Mouse (Mus musculus) limb, embryonic 12.5 days (tissue): ENCODE measurements at regions not wholly inside any gene's neighbourhood (a gene's known extent, or its start where the extent isn't known, plus 50 kb on each side); places are given as distances from the start of the nearest gene placed in this dataset.

Experiments
- ATAC-seq: fragments of 200-750 bp; cut with Nextera tagmentation; 2 replicates; pipeline ENCODE4 v1.8.0; 2017; ENCODE audit warnings: low read depth, moderate TSS enrichment; ENCODE audit not compliant: insufficient number of reproducible peaks, insufficient read depth, low FRiP score, low TSS enrichment
- H3K27ac ChIP-seq: fragments of 300-500 bp; sonication (generic); 2 replicates; pipeline ENCODE4 v1.5.1; 2016; ENCODE audit warnings: mild to moderate bottlenecking, moderate library complexity
- H3K27me3 ChIP-seq: fragments of 300-500 bp; sonication (generic); 2 replicates; pipeline ENCODE4 v1.6.1; 2016; ENCODE audit warnings: mild to moderate bottlenecking, moderate library complexity
- H3K36me3 ChIP-seq: fragments of 300-500 bp; sonication (generic); 2 replicates; pipeline ENCODE4 v1.6.1; 2016; ENCODE audit warnings: mild to moderate bottlenecking, moderate library complexity
- H3K4me1 ChIP-seq: fragments of 300-500 bp; sonication (generic); replicated peaks from 2 replicates; pipeline ENCODE4 v1.6.1; 2016
- H3K4me2 ChIP-seq: fragments of 300-500 bp; sonication (generic); 2 replicates; pipeline ENCODE4 v1.6.1; 2016; ENCODE audit warnings: mild to moderate bottlenecking, moderate library complexity
- H3K4me3 ChIP-seq: fragments of 300-500 bp; sonication (generic); replicated peaks from 2 replicates; pipeline ENCODE4 v1.5.1; 2016; ENCODE audit warnings: mild to moderate bottlenecking
- H3K9ac ChIP-seq: fragments of 300-500 bp; sonication (generic); replicated peaks from 2 replicates; pipeline ENCODE4 v1.6.1; 2016; ENCODE audit warnings: mild to moderate bottlenecking, moderate library complexity
- H3K9me3 ChIP-seq: fragments of 300-500 bp; sonication (generic); 2 replicates; pipeline ENCODE4 v1.6.1; 2016; ENCODE audit warnings: mild to moderate bottlenecking, moderate library complexity
- WGBS: fragments of 180-500 bp; shearing (Covaris S2); methylation state at CpG from one replicate; pipeline ENCODE4 v1.1.7; 2016; 5-methylcytosine and 5-hydroxymethylcytosine counted together

DNA sequence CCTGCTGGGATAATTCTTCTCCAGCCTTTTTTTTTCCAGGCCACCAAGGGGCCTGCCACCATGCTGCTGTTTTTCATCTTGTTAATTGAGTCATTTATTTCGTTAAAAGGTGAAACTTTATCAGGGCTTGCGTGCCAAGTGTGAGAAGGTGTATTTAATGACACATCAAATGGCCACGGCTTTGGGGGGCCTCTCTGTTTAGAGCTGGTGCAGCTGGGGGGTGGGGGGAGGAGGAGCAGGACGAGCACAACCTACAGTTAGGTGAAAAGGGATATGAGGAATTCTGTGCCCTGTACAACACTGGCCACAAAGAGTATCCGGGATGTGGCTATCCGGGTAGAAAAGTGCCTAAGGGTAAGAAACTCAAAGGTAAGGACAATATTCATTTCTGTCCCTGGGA, 213.6 kb downstream of the Bcl11b start:
- H3K4me2 ChIP-seq, result no peak overlapping the region
- peaks cover 4% of the 10 kb centered on the region; the same call in 1 of the 2 replicates for H3K27me3 ChIP-seq
- no peaks in the 10 kb centered on the region for H3K9me3 ChIP-seq
- no peak for ATAC-seq
- H3K36me3 ChIP-seq, result no peaks in the 10 kb centered on the region
- H3K4me3 ChIP-seq, result no peak overlapping the region
- no peak overlapping the region for H3K9ac ChIP-seq
- H3K4me1 ChIP-seq, result peaks cover 5% of the 10 kb centered on the region; the same call in 1 of the 2 replicates
- 32% methylated on average over 6 of the region's 6 CpGs for WGBS
- H3K27ac ChIP-seq, result no peak overlapping the region

DNA sequence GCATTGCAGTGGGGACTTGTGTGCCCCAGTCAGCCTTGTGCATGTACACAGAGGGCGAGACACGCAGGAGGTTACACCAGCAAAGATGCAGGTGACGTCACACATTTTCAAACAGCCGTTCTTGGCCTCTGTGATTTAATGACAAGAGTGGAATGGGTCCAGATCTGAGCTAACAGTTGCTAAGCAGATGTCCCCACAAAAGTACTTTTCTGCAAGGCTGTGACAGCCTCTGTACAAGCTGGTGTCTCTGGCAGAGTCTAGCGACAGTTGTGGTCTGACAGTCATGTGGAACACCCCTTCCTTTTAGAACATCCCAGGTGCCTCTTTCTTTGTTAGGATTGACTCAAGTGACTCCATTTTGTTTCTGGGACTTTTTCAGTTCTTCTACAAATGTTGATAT, 203.1 kb downstream of the Bcl11b start:
- WGBS, result 87% methylated on average over 5 of the region's 5 CpGs

DNA sequence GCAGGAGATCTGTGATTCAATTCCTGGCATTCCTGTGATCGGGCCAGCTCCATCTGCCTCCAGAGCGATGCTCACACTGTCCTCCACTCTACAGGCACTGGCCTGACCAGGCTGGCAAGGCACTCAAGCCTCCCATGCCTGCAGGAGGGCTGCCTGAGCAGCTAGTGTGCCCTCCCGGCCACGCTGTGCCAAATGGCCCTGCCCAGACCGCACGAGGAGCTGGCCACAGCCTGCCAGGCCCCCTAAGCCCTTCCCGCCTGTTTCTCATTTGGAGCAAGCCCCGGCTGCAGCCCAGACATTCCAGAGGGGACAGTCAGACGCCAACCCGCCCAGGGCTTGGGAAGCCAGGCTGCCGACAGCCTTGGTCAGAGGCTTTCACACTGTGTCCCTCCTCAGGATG, 195.8 kb downstream of the Bcl11b start:
- Histone ChIP-seq H3K9me3 (no peaks in the 10 kb centered on the region), H3K4me1 (peaks cover 32% of the 10 kb centered on the region), H3K27ac (peak overlapping the region; percentile 59), H3K27me3 (0 out of 2 replicates have a peak, but pooled peaks cover 9% of the 10 kb centered on the region), H3K4me2 (peak overlapping the region; percentile 34), H3K36me3 (no peaks in the 10 kb centered on the region), H3K4me3 (no peak overlapping the region), H3K9ac (0 out of 2 replicates have a peak overlapping the region, but pooled peaks have one; percentile 23)
- ATAC-seq, result peak; percentile 61; the same call in 1 of the 2 replicates
- 5% methylated on average over 11 of the region's 11 CpGs for WGBS

More for the DNA sequence above, 203.1 kb downstream of the Bcl11b start:
- Histone ChIP-seq H3K4me3 (no peak overlapping the region), H3K4me1 (peaks cover 18% of the 10 kb centered on the region), H3K9me3 (no peaks in the 10 kb centered on the region), H3K27ac (no peak overlapping the region), H3K9ac (no peak overlapping the region), H3K4me2 (no peak overlapping the region), H3K27me3 (no peaks in the 10 kb centered on the region), H3K36me3 (no peaks in the 10 kb centered on the region)
- no peak for ATAC-seq

DNA sequence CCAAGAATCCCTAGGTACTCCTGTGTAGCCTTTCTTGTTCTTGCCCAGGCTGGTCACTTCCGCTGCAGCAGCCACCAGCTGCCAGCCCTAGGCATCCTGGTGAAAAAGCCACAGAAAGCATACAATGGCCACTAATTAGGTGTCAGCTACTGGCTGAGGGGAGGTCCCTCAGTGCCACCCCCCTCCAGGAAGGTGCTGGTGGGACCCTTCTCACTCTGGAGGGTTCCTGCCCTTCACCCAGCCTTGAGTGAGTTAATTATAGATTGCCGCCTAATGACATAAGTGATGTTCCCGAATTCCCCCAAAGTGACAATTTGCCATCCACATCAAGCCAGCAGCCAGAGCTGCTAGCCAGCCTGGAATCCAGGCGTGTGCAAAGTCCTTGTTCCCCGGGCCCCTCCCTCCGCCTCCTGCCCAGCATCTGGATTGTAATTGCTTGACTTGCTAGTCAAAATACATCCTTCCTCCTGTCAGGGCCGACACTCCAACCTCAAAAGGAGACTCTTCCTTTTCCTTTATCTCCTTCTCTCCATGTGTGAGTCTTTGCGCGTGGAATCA, 195.2 kb downstream of the Bcl11b start:
- no peaks in the 10 kb centered on the region for H3K9me3 ChIP-seq
- no peak for ATAC-seq
- 20% methylated on average over 9 of the region's 9 CpGs for WGBS
- H3K4me3 ChIP-seq, result no peak overlapping the region
- H3K27me3 ChIP-seq, result 0 out of 2 replicates have a peak, but pooled peaks cover 9% of the 10 kb centered on the region
- H3K4me2 ChIP-seq, result peak overlapping the region; percentile 34
- H3K36me3 ChIP-seq, result no peaks in the 10 kb centered on the region
- peaks cover 32% of the 10 kb centered on the region for H3K4me1 ChIP-seq
- peak overlapping the region; percentile 59; the same call in 1 of the 2 replicates for H3K27ac ChIP-seq
- H3K9ac ChIP-seq, result no peak overlapping the region

DNA sequence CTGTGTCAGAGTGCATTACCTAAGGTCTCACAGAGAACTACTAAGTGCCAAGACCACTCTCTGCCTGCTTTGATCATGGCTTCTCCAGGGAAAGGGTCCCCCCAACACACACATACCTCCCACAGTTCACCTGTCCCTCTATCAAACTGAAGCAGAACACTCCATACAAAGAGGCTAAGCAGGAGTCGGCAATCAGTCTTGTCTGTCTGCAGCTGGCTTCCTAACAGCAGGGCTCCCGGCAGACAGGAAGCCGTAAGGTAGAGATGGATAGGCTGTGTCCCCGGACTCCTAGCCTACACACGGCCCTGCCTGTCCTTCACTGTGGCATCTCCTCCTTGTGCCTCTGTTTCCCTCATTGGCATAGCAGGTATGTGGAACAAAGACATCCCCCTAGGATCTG, 192.2 kb downstream of the Bcl11b start:
- Histone ChIP-seq H3K36me3 (no peaks in the 10 kb centered on the region), H3K4me1 (peaks cover 32% of the 10 kb centered on the region), H3K4me2 (no peak overlapping the region), H3K9me3 (no peaks in the 10 kb centered on the region), H3K27ac (no peak overlapping the region), H3K9ac (no peak overlapping the region), H3K4me3 (no peak overlapping the region), H3K27me3 (0 out of 2 replicates have a peak, but pooled peaks cover 9% of the 10 kb centered on the region)
- 14% methylated on average over 5 of the region's 5 CpGs for WGBS
- ATAC-seq, result no peak

DNA sequence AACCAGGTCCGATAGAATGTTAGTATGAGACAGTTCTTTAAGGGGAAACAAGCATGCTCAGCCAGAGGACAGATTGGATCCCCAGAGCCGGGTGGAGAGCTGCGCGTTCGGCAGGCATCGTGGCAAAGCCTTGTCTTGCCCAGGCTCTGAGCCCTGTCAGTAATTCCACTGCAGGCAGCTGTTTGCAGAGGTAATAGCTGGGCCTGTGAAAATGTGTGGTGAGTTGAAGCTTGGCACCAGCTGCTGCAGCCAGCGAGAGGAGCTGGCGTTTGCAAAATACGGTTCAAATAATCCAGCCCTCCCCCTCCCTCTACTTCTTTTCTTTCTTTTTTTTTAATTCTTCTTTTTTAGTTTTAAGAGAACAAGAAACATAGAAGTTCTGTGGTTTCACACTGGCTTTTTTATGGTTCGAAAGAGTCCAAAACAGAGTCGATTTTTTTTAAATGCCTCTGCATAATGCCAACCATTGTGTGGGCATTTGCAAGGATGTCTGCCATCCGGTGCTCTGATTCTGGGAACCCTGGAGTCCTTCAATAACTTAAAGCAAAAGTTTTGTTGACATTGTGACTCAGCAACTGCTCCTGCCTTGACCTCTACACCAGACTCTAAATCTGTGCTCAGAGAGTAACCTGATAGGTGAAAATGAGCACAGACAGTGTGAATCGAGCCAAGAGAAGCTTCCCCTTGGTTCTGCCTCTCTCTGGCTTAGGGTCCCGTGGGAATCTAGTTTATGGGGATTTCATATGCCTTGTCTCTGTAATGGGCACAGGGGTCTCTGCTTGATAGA, 190.7 kb downstream of the Bcl11b start:
- no peak overlapping the region for H3K9ac ChIP-seq
- H3K9me3 ChIP-seq, result no peaks in the 10 kb centered on the region
- H3K36me3 ChIP-seq, result no peaks in the 10 kb centered on the region
- no peak overlapping the region for H3K4me3 ChIP-seq
- ATAC-seq, result no peak
- 0 out of 2 replicates have a peak, but pooled peaks cover 4% of the 10 kb centered on the region for H3K27me3 ChIP-seq
- peaks cover 23% of the 10 kb centered on the region for H3K4me1 ChIP-seq
- 58% methylated on average over 14 of the region's 14 CpGs for WGBS
- H3K4me2 ChIP-seq, result no peak overlapping the region
- H3K27ac ChIP-seq, result peak overlapping the region; percentile 24

DNA sequence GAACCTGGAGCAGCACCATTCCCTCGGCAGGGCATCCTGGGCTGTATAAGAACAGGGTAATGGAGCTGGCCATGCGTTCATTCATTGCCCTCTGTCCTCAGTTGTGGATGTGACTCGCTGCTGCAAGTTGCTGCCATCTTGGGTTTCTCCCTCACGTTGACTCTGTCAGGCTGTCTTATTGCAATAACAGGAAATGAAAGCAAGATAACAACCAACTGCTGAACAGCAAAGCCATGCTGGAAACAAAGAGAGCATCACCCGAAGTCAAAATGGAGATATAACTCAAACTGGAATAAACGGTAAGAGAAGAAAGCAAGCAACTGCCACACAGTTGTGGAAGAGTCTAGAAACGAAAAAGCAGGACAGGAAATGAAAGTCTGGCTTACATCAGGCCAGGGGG, 188.5 kb downstream of the Bcl11b start:
- no peak for ATAC-seq
- no peak overlapping the region for H3K27ac ChIP-seq
- WGBS, result 82% methylated on average over 7 of the region's 7 CpGs
- H3K27me3 ChIP-seq, result no peaks in the 10 kb centered on the region
- H3K4me1 ChIP-seq, result peaks cover 14% of the 10 kb centered on the region
- H3K9ac ChIP-seq, result no peak overlapping the region
- no peaks in the 10 kb centered on the region for H3K9me3 ChIP-seq
- H3K4me3 ChIP-seq, result no peak overlapping the region
- H3K36me3 ChIP-seq, result no peaks in the 10 kb centered on the region
- no peak overlapping the region for H3K4me2 ChIP-seq

DNA sequence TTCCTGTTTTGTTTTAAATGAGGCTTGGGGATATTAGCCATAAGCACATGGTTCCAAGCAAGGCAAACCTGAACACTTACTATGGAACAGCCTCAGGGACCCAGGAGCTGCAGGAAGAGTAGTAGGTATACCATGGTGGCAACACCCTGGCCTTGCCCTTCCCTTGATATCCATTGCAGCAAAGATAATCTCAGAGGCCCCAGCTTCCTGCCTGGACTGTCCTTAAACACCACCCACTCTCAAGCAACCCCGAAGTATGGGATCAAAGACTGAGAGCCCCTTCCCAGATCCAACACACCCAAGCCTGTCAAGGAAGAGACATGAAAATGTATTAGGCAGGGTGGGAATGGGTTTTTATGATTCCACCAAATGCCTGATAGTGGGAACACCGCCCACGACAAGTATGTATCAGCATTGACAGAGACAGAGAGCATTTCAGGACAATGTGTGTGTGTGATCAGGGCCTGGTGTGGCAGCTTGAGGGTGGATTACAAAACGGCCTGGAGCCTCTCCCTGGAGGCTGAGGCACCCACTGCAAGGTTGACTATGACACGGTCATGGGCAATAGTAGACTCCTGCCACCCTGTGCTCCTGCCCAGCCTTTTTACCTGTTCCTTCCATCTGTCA, 179.5 kb downstream of the Bcl11b start:
- no peak overlapping the region for H3K4me2 ChIP-seq
- H3K27me3 ChIP-seq, result no peaks in the 10 kb centered on the region
- no peak for ATAC-seq
- no peak overlapping the region for H3K9ac ChIP-seq
- WGBS, result 88% methylated on average over 5 of the region's 5 CpGs
- no peaks in the 10 kb centered on the region for H3K36me3 ChIP-seq
- H3K9me3 ChIP-seq, result no peaks in the 10 kb centered on the region
- no peak overlapping the region for H3K4me3 ChIP-seq
- H3K4me1 ChIP-seq, result no peaks in the 10 kb centered on the region; the same call in 1 of the 2 replicates
- no peak overlapping the region for H3K27ac ChIP-seq

DNA sequence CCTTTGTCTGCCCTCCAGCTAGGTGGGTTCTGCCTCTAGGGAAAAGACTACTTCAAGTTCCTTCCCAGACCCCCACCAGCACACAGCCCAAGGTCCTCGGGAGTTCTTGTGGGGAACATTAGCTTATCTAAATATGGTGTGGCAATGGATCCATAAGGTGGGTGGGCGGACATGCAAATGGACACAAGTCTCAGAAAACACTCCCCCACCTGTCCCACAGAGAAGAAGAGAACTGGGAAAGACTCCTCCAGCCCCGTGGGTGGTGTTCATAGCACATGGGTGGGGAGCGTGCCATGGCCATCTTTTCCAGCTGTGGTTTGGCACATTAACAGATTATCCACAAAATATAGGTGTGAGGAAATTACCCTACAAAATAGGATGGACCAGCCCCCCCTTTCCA, 177.5 kb downstream of the Bcl11b start:
- no peaks in the 10 kb centered on the region for H3K27me3 ChIP-seq
- H3K9ac ChIP-seq, result no peak overlapping the region
- no peak overlapping the region for H3K4me2 ChIP-seq
- no peaks in the 10 kb centered on the region for H3K9me3 ChIP-seq
- H3K36me3 ChIP-seq, result no peaks in the 10 kb centered on the region
- ATAC-seq, result no peak
- H3K27ac ChIP-seq, result no peak overlapping the region
- H3K4me1 ChIP-seq, result no peaks in the 10 kb centered on the region; the same call in 1 of the 2 replicates
- 94% methylated on average over 4 of the region's 4 CpGs for WGBS
- no peak overlapping the region for H3K4me3 ChIP-seq

DNA sequence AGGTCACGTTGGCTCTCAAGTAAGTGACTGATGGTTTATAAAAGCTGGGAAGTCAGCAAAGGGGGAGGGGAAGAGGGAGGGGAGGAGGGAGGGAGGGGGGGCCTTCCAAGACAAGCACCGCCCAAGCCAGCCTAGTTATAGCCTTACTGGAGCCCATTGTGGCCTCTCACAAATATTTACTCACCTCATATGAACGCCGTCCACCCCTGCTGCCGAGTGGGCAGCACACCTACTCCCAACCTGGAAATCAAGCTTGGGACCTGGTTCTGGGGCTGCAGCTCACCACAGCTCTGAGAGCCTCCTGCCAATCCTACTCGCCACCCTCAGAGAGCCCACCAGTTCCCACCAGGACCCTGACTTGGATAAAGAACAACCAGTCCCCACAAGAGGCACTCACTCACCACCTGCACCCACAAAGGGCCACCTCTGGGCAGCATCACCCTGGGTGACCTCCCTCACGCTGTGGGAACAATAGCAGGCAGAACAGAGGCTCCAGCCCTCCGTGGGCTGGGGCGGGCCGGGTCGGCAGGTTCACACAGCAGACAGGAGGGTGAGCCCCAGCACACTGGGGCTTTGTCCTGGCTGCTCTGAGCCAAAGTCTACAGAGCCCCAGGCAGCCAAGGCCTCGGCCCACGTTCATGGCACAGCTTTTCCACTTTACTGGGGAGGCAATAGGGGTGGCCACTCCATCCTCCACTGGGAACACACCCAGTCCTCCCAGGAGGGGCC, 171.8 kb downstream of the Bcl11b start:
- 45% methylated on average over 13 of the region's 13 CpGs for WGBS
- ATAC-seq, result no peak

DNA sequence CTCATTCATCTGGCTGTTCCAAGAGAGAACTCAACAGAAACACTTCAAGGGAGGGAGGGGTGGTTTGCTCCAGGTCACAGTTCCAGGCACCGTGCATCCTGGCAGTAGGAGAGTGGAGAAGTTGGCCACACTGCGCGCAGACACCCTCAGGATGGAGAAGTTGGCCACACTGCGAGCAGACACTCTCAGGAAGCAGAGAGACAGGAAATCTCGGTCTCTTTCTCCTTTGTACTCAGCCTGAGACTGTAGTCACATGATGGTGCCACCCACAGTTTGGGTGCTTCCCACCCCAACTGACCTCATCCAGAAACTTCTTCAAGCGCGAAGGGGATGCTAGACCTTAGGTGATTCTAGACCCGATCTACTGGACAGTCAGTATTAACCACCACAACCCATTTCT, 170.4 kb downstream of the Bcl11b start:
- Histone ChIP-seq H3K4me3 (no peak overlapping the region), H3K27ac (no peak overlapping the region), H3K4me2 (no peak overlapping the region), H3K27me3 (no peaks in the 10 kb centered on the region), H3K9me3 (no peaks in the 10 kb centered on the region), H3K9ac (no peak overlapping the region), H3K4me1 (peaks cover 11% of the 10 kb centered on the region), H3K36me3 (no peaks in the 10 kb centered on the region)
- WGBS, result 94% methylated on average over 8 of the region's 8 CpGs
- no peak for ATAC-seq

More for the DNA sequence above, 171.8 kb downstream of the Bcl11b start:
- Histone ChIP-seq H3K9me3 (no peaks in the 10 kb centered on the region), H3K27me3 (no peaks in the 10 kb centered on the region), H3K36me3 (no peaks in the 10 kb centered on the region), H3K4me1 (peaks cover 11% of the 10 kb centered on the region), H3K9ac (no peak overlapping the region), H3K4me3 (no peak overlapping the region), H3K4me2 (no peak overlapping the region), H3K27ac (no peak overlapping the region)
